Mouse (Mus musculus): ENCODE data around the gene A430005L14Rik.

DNA sequence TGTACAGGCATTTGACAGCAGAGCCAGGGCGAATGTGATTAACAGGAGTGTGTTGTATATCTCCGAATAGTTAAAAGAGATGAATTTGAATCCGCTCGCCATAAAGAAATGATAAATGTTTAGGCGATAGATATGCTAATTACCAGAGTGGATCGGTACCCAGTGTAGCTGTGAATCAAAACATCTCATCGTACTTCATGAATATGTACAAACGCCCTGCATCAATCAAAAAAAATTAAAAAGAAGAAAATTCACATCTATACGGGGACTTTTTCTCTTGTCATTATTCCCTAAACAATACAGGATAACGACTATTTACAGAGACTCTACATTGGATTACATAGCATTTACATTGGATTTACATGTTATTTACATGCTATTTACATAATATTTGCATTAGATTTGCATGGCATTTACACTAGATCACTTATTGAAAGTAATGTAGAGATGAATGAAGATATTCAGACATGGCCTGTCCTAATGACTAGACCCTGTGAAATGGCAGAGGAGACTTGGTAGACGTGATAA, 28.2 kb upstream of the A430005L14Rik start:
- TF ChIP-seq POLR2A (IDR thresholded peaks at IDR 0.05; ENCODE audit: insufficient read length, low read depth) (no peak), MAX (IDR thresholded peaks at IDR 0.05; ENCODE audit: low read depth) (no peak), CEBPB (IDR thresholded peaks at IDR 0.05; ENCODE audit: insufficient read depth, poor library complexity, severe bottlenecking) (no peak), USF1 (IDR thresholded peaks at IDR 0.05; ENCODE audit: low read depth) (no peak), SRF (IDR thresholded peaks at IDR 0.05; ENCODE audit: control insufficient read depth, insufficient read length, low read depth) (no peak), TCF3 (IDR thresholded peaks at IDR 0.05; ENCODE audit: insufficient read length, low read depth) (no peak), TCF12 (IDR thresholded peaks at IDR 0.05; ENCODE audit: insufficient read depth, poor library complexity, severe bottlenecking) (no peak), MYOD1 (IDR thresholded peaks at IDR 0.05; ENCODE audit: control insufficient read depth in 1 of 3, insufficient read length in 2 of 3, low read depth in 2 of 3) (no peak), E2F4 (IDR thresholded peaks at IDR 0.05; ENCODE audit: insufficient read depth) (no peak), POLR2AphosphoS2 (IDR thresholded peaks at IDR 0.05; ENCODE audit: insufficient read length, low read depth) (no peak), MYOG (IDR thresholded peaks at IDR 0.05; ENCODE audit: control insufficient read depth in 1 of 3, insufficient read depth in 1 of 3, insufficient read length in 2 of 3, low read depth in 2 of 3) (no peak), REST (IDR thresholded peaks at IDR 0.05; ENCODE audit: insufficient read depth, insufficient read length) (no peak)

All from myocyte (in vitro differentiated cells).